Mouse (Mus musculus): ENCODE measurements around the gene Prkaa1. TPM values are rescaled to one million over a fixed set of nuclear protein-coding genes. Genes with fewer than 3 reads are reported as not detected.

Prkaa1 gene
- polyA plus RNA-seq, 1 experiment from 2014 or later, result 19.9 TPM

- no peak for ATAC-seq (replicated peaks; ENCODE audit: low FRiP score, low read depth)
- no peak for TF ChIP-seq CTCF (IDR thresholded peaks at IDR 0.05; ENCODE audit: low read depth)
- Histone ChIP-seq H3K4me1 (replicated peaks; ENCODE audit: insufficient read depth, low read length) (no peaks in the 10 kb centered on the region), H3K27ac (no peak overlapping the region), H3K4me2 (ENCODE audit: low read length) (no peak overlapping the region), H3K9ac (ENCODE audit: low read depth, low read length) (no peak overlapping the region), H3K4me3 (replicated peaks; ENCODE audit: low read depth, low read length) (no peak overlapping the region), H3K36me3 (ENCODE audit: insufficient read depth, low read length) (no peaks in the 10 kb centered on the region), H3K9me3 (replicated peaks; ENCODE audit: low read length) (no peaks in the 10 kb centered on the region), H3K27me3 (ENCODE audit: insufficient read depth, low read length) (no peaks in the 10 kb centered on the region)
- no peak for DNase-seq (ENCODE audit: low spot score)
- 72% methylated on average over 8 of the region's 8 CpGs for WGBS
These were observed 8.6 kb upstream of the Prkaa1 start for GRCm38 (mm10) chr15:5134945-5135483.

GRCm38 (mm10) chr15:5138021-5138856 is 5.4 kb upstream of the Prkaa1 start:
- no peaks in the 10 kb centered on the region; the same call in 1 of the 2 replicates for H3K4me1 ChIP-seq (replicated peaks; ENCODE audit: insufficient read depth, low read length)
- H3K27me3 ChIP-seq (ENCODE audit: insufficient read depth, low read length), result no peaks in the 10 kb centered on the region
- TF ChIP-seq CTCF (IDR thresholded peaks at IDR 0.05; ENCODE audit: low read depth), result no peak
- H3K9ac ChIP-seq (ENCODE audit: low read depth, low read length), result no peak overlapping the region
- WGBS, result 70% methylated on average over 9 of the region's 9 CpGs
- no peaks in the 10 kb centered on the region for H3K9me3 ChIP-seq (replicated peaks; ENCODE audit: low read length)
- no peak overlapping the region for H3K4me2 ChIP-seq (ENCODE audit: low read length)
- H3K27ac ChIP-seq, result no peak overlapping the region
- H3K4me3 ChIP-seq (replicated peaks; ENCODE audit: low read depth, low read length), result no peak overlapping the region
- ATAC-seq (replicated peaks; ENCODE audit: low FRiP score, low read depth), result no peak
- no peaks in the 10 kb centered on the region for H3K36me3 ChIP-seq (ENCODE audit: insufficient read depth, low read length)
- DNase-seq (ENCODE audit: low spot score), result peak; percentile 38

GRCm38 (mm10) chr15:5139366-5139765 is 4.3 kb upstream of the Prkaa1 start:
- Histone ChIP-seq H3K27me3 (ENCODE audit: insufficient read depth, low read length) (no peaks in the 10 kb centered on the region), H3K4me1 (replicated peaks; ENCODE audit: insufficient read depth, low read length) (no peaks in the 10 kb centered on the region; the same call in 1 of the 2 replicates), H3K36me3 (ENCODE audit: insufficient read depth, low read length) (no peaks in the 10 kb centered on the region), H3K27ac (no peak overlapping the region), H3K4me2 (ENCODE audit: low read length) (no peak overlapping the region), H3K9me3 (replicated peaks; ENCODE audit: low read length) (no peaks in the 10 kb centered on the region), H3K4me3 (replicated peaks; ENCODE audit: low read depth, low read length) (no peak overlapping the region), H3K9ac (ENCODE audit: low read depth, low read length) (no peak overlapping the region)
- 95% methylated on average over 2 of the region's 2 CpGs for WGBS
- TF ChIP-seq CTCF (IDR thresholded peaks at IDR 0.05; ENCODE audit: low read depth), result no peak
- DNase-seq (ENCODE audit: low spot score) (no peak), ATAC-seq (replicated peaks; ENCODE audit: low FRiP score, low read depth) (no peak)

- DNase-seq (ENCODE audit: low spot score) (no peak), ATAC-seq (replicated peaks; ENCODE audit: low FRiP score, low read depth) (no peak)
- Histone ChIP-seq H3K36me3 (ENCODE audit: insufficient read depth, low read length) (no peaks in the 10 kb centered on the region), H3K27ac (no peak overlapping the region), H3K9ac (ENCODE audit: low read depth, low read length) (no peak overlapping the region), H3K9me3 (replicated peaks; ENCODE audit: low read length) (no peaks in the 10 kb centered on the region), H3K27me3 (ENCODE audit: insufficient read depth, low read length) (no peaks in the 10 kb centered on the region), H3K4me2 (ENCODE audit: low read length) (no peak overlapping the region), H3K4me1 (replicated peaks; ENCODE audit: insufficient read depth, low read length) (peaks cover 5% of the 10 kb centered on the region), H3K4me3 (replicated peaks; ENCODE audit: low read depth, low read length) (no peak overlapping the region)
- no peak for TF ChIP-seq CTCF (IDR thresholded peaks at IDR 0.05; ENCODE audit: low read depth)
- WGBS, result 85% methylated on average over 7 of the region's 7 CpGs
These were observed 3.8 kb upstream of the Prkaa1 start for GRCm38 (mm10) chr15:5139863-5140262.

- H3K9ac ChIP-seq (ENCODE audit: low read depth, low read length), result no peak overlapping the region
- H3K4me2 ChIP-seq (ENCODE audit: low read length), result no peak overlapping the region
- no peaks in the 10 kb centered on the region for H3K36me3 ChIP-seq (ENCODE audit: insufficient read depth, low read length)
- no peaks in the 10 kb centered on the region for H3K9me3 ChIP-seq (replicated peaks; ENCODE audit: low read length)
- no peak overlapping the region for H3K4me3 ChIP-seq (replicated peaks; ENCODE audit: low read depth, low read length)
- H3K27ac ChIP-seq, result no peak overlapping the region
- peaks cover 10% of the 10 kb centered on the region for H3K4me1 ChIP-seq (replicated peaks; ENCODE audit: insufficient read depth, low read length)
- no peak for TF ChIP-seq CTCF (IDR thresholded peaks at IDR 0.05; ENCODE audit: low read depth)
- DNase-seq (ENCODE audit: low spot score), result no peak
- no peaks in the 10 kb centered on the region for H3K27me3 ChIP-seq (ENCODE audit: insufficient read depth, low read length)
- no peak for ATAC-seq (replicated peaks; ENCODE audit: low FRiP score, low read depth)
These were observed 3.3 kb upstream of the Prkaa1 start for GRCm38 (mm10) chr15:5140357-5140756.

- Histone ChIP-seq H3K4me3 (replicated peaks; ENCODE audit: low read depth, low read length) (no peak overlapping the region), H3K36me3 (ENCODE audit: insufficient read depth, low read length) (no peaks in the 10 kb centered on the region), H3K9ac (ENCODE audit: low read depth, low read length) (no peak overlapping the region), H3K9me3 (replicated peaks; ENCODE audit: low read length) (no peaks in the 10 kb centered on the region), H3K27ac (no peak overlapping the region), H3K4me2 (ENCODE audit: low read length) (no peak overlapping the region), H3K27me3 (ENCODE audit: insufficient read depth, low read length) (no peaks in the 10 kb centered on the region), H3K4me1 (replicated peaks; ENCODE audit: insufficient read depth, low read length) (peaks cover 13% of the 10 kb centered on the region)
- no peak for DNase-seq (ENCODE audit: low spot score)
- WGBS, result 68% methylated on average over 5 of the region's 5 CpGs
- no peak for ATAC-seq (replicated peaks; ENCODE audit: low FRiP score, low read depth)
- no peak for TF ChIP-seq CTCF (IDR thresholded peaks at IDR 0.05; ENCODE audit: low read depth)
These were observed 1.6 kb upstream of the Prkaa1 start for GRCm38 (mm10) chr15:5142047-5142446.

Data from kidney, postnatal 0 days (tissue).